ENCODE assay signal across 26 mouse cellular contexts in genomic region chr15:9705830-9706450, GRCm38 (mm10). TPM values are rescaled to one million over a fixed set of nuclear protein-coding genes. Genes with fewer than 3 reads are reported as not detected.
DNase-seq lines count a peak whose midpoint lies in the region; ATAC-seq and TF ChIP-seq lines count a peak whose summit lies in the region.
"Had no signal": no experiment of that assay in that cellular context is flagged by ENCODE, and none has a peak within 500 bp of the region (broad histone marks: within the 10 kb centered on the region; RNA-seq: fewer than 3 reads in every experiment).

No protein-coding gene starts in this region.

- peak overlapping the region; percentile 33; the same call in 1 of the 2 replicates for H3K27ac ChIP-seq in MEL (ENCODE audit: control insufficient read depth, low read depth, low read length)
- H3K27ac ChIP-seq in forebrain, embryonic 16.5 days (ENCODE audit: low read length), result no peak overlapping the region
- H3K27ac ChIP-seq: embryonic facial prominence, embryonic 10.5 days; embryonic facial prominence, embryonic 12.5 days; forebrain, embryonic 13.5 days had no signal

- no peaks in the 10 kb centered on the region for H3K9me3 ChIP-seq in MEL (replicated peaks; ENCODE audit: insufficient read depth, low read length)
- no peaks in the 10 kb centered on the region for H3K9me3 ChIP-seq in forebrain, embryonic 16.5 days (ENCODE audit: control insufficient read depth, low read length)
- H3K9me3 ChIP-seq: embryonic facial prominence, embryonic 10.5 days; embryonic facial prominence, embryonic 12.5 days; forebrain, embryonic 13.5 days; G1E had no signal

- H3K27me3 ChIP-seq in MEL (ENCODE audit: control insufficient read depth in 1 of 2, insufficient read depth in 2 of 2, low read length in 2 of 2), result no peaks in the 10 kb centered on the region
- H3K27me3 ChIP-seq in forebrain, embryonic 16.5 days (replicated peaks; ENCODE audit: control insufficient read depth, insufficient read depth, low read length), result no peaks in the 10 kb centered on the region
- H3K27me3 ChIP-seq: CH12.LX; embryonic facial prominence, embryonic 12.5 days; forebrain, embryonic 13.5 days; Patski had no signal

- no peak overlapping the region for H3K9ac ChIP-seq in MEL (ENCODE audit: control insufficient read depth, low read depth, low read length, poor library complexity, severe bottlenecking)
- no peak overlapping the region for H3K9ac ChIP-seq in forebrain, embryonic 16.5 days (replicated peaks; ENCODE audit: low read depth, low read length)
- H3K9ac ChIP-seq: embryonic facial prominence, embryonic 12.5 days; forebrain, embryonic 13.5 days; forebrain, postnatal 0 days had no signal

- TF ChIP-seq RAD21 in MEL (IDR thresholded peaks at IDR 0.05; ENCODE audit: low read depth, low read length), result no peak

- H3K4me1 ChIP-seq in MEL (ENCODE audit: control insufficient read depth in 1 of 2, insufficient read depth in 2 of 2, low read length in 2 of 2), result peaks cover 7 to 11% of the 10 kb centered on the region in 2 experiments
- no peaks in the 10 kb centered on the region for H3K4me1 ChIP-seq in forebrain, embryonic 16.5 days (replicated peaks; ENCODE audit: control insufficient read depth, insufficient read depth, low read length)
- H3K4me1 ChIP-seq: embryonic facial prominence, embryonic 10.5 days; embryonic facial prominence, embryonic 12.5 days; forebrain, embryonic 13.5 days had no signal

- H3K4me3 ChIP-seq in MEL (ENCODE audit: control insufficient read depth in 1 of 2, insufficient read depth in 1 of 2, low read depth in 2 of 2, low read length in 2 of 2), result no peak overlapping the region
- H3K4me3 ChIP-seq in forebrain, embryonic 16.5 days (replicated peaks; ENCODE audit: low read length), result no peak overlapping the region
- H3K4me3 ChIP-seq: embryonic facial prominence, embryonic 10.5 days; embryonic facial prominence, embryonic 12.5 days; forebrain, embryonic 13.5 days had no signal

- peak; percentile 83 to 92 for TF ChIP-seq EP300 in MEL (IDR thresholded peaks at IDR 0.05; ENCODE audit: low read depth in 1 of 2, low read length in 2 of 2)

- H3K4me2 ChIP-seq in forebrain, embryonic 16.5 days (ENCODE audit: low read length), result no peak overlapping the region
- H3K4me2 ChIP-seq: embryonic facial prominence, embryonic 12.5 days; forebrain, embryonic 13.5 days had no signal

- no peak for TF ChIP-seq CTCF in MEL (IDR thresholded peaks at IDR 0.05 in 2 of 3, conservative IDR thresholded peaks at IDR 0.05 in 1 of 3; ENCODE audit: control insufficient read depth in 1 of 3, insufficient read depth in 1 of 3, low read depth in 2 of 3, low read length in 3 of 3, poor library complexity in 1 of 3, severe bottlenecking in 1 of 3)

- DNase-seq in MEL (ENCODE audit: low read depth, low spot score), result peak; percentile 84
- DNase-seq in frontal cortex, adult 2 months (ENCODE audit: extremely low spot score in 1 of 2, low spot score in 1 of 2), result no peak
- no peak for DNase-seq in adrenal gland, postnatal 36 days
- DNase-seq in kidney, postnatal 4 days, result no peak
- DNase-seq: adrenal gland, adult 8-10 months; adrenal gland, postnatal 14 days; B cell, adult 2 months; cerebellum, adult 11 months; cerebellum, adult 18-20 months; cerebellum, adult 8-10 months; cerebellum, adult 9-11 months; cerebellum, postnatal 14 days; cerebellum, postnatal 36 days; forebrain, postnatal 0 days had no signal

- TF ChIP-seq POLR2A in MEL (IDR thresholded peaks at IDR 0.05; ENCODE audit: control insufficient read depth in 1 of 2, insufficient read depth in 1 of 2, low read depth in 1 of 2, low read length in 2 of 2, poor library complexity in 1 of 2), result no peak

- H3K79me2 ChIP-seq in MEL (ENCODE audit: control insufficient read depth, insufficient read depth, low read length, poor library complexity), result no peaks in the 10 kb centered on the region

- peaks cover 0 to 19% of the 10 kb centered on the region in 2 experiments; a peak in 2 of 4 replicates for H3K36me3 ChIP-seq in MEL (ENCODE audit: control insufficient read depth in 1 of 2, insufficient read depth in 2 of 2, low read length in 2 of 2)
- H3K36me3 ChIP-seq in forebrain, embryonic 16.5 days (ENCODE audit: control insufficient read depth, insufficient read depth), result no peaks in the 10 kb centered on the region
- H3K36me3 ChIP-seq: embryonic facial prominence, embryonic 10.5 days; embryonic facial prominence, embryonic 12.5 days; G1E had no signal

- ATAC-seq in common myeloid progenitor, adult 5-6 weeks (replicated peaks; ENCODE audit: low read depth, poor library complexity, severe bottlenecking), result peak; percentile 45
- peak; percentile 40 to 50; a peak in 1 of 4 replicates for ATAC-seq in hematopoietic stem cell, adult 5-6 weeks (replicated peaks in 1 of 2; ENCODE audit: insufficient read depth in 1 of 2, low FRiP score in 2 of 2, low TSS enrichment in 1 of 2, low read depth in 1 of 2, poor library complexity in 2 of 2, severe bottlenecking in 2 of 2)
- ATAC-seq in megakaryocyte progenitor cell, adult 5-6 weeks (replicated peaks; ENCODE audit: poor library complexity), result peak; percentile 55
- no peak for ATAC-seq in forebrain, embryonic 16.5 days
- ATAC-seq: activated CD4-positive, CD25-positive, alpha-beta regulatory T cell, adult 4 months; CD4-positive, CD25-positive, alpha-beta regulatory T cell, adult 4 months; forebrain, embryonic 13.5 days; forebrain, postnatal 0 days; Patski had no signal

- WGBS in forebrain, embryonic 16.5 days, result 81% methylated on average over 2 of the region's 2 CpGs

TF ChIP-seq in MEL, 35 proteins besides CTCF, POLR2A, EP300 and RAD21:
- TF ChIP-seq GABPA (IDR thresholded peaks at IDR 0.05; ENCODE audit: low read depth, low read length) (no peak), RCOR1 (IDR thresholded peaks at IDR 0.05; ENCODE audit: low read depth, low read length) (peak; percentile 39), TCF12 (IDR thresholded peaks at IDR 0.05; ENCODE audit: low read depth, low read length) (peak; percentile 83), SIN3A (IDR thresholded peaks at IDR 0.05; ENCODE audit: low read length) (no peak), NRF1 (IDR thresholded peaks at IDR 0.05; ENCODE audit: insufficient read depth, low read depth, low read length, poor library complexity, severe bottlenecking) (no peak), HCFC1 (IDR thresholded peaks at IDR 0.05; ENCODE audit: low read depth, low read length) (no peak), ETS1 (IDR thresholded peaks at IDR 0.05; ENCODE audit: low read depth, low read length) (peak; percentile 65), E2F4 (IDR thresholded peaks at IDR 0.05; ENCODE audit: borderline replicate concordance, low read depth, low read length) (no peak), TBP (IDR thresholded peaks at IDR 0.05; ENCODE audit: low read depth, low read length) (0 out of 2 replicates have a peak, but pooled peaks have one; percentile 28), ZMIZ1 (IDR thresholded peaks at IDR 0.05; ENCODE audit: low read depth, low read length) (no peak), SMC3 (IDR thresholded peaks at IDR 0.05; ENCODE audit: low read depth, low read length) (no peak), USF1 (IDR thresholded peaks at IDR 0.05; ENCODE audit: low read depth, low read length) (no peak), TAL1 (IDR thresholded peaks at IDR 0.05; ENCODE audit: low read length) (peak; percentile 29; the same call in 1 of the 2 replicates), GATA1 (IDR thresholded peaks at IDR 0.05; ENCODE audit: low read depth, low read length) (peak; percentile 81)

RNA-seq across cellular contexts. Expression of gene Spef2, which starts 42.7 kb away (rescaled TPM):
- total RNA-seq in MEL (2012; rRNA removed), result 0.08 TPM in 1 of 2 replicates, not detected in the other
- not detected for polyA plus RNA-seq in MEL (2012; ENCODE audit: insufficient read depth in 1 of 2, insufficient read length in 2 of 2, low read depth in 1 of 2, low replicate concordance in 2 of 2, missing spikeins in 1 of 2)
- 2.6 TPM in 1 of 2 replicates, not detected in the other for total RNA-seq in common myeloid progenitor, adult 5-6 weeks (2017)
- 1.8 and 3.1 TPM in 2 replicates for total RNA-seq in hematopoietic stem cell, adult 5-6 weeks (2017)
- 0.32 and 1.0 TPM in 2 replicates for total RNA-seq in megakaryocyte progenitor cell, adult 5-6 weeks (2015)
- total RNA-seq in megakaryocyte progenitor cell, adult 5-6 weeks (2017), result 0.12 and 0.37 TPM in 2 replicates
- 0.75 and 0.81 TPM in 2 replicates for polyA plus RNA-seq in forebrain, embryonic 16.5 days (2015; fragmentation: Nextera tagmentation; extraction: Ambion mirVana)
- 0.42 and 0.44 TPM in 2 replicates for polyA plus RNA-seq in frontal cortex, adult 2 months (2012; rRNA removed)
- under 1 TPM; 0.17 to 0.23 TPM for total RNA-seq in adrenal gland, postnatal 36 days (2021)
- polyA plus RNA-seq: G1E had no signal
